Mouse (Mus musculus) heart, embryonic 11.5 days (tissue): ENCODE data around the gene Olfr828. TPM values are rescaled to one million over a fixed set of nuclear protein-coding genes. Genes with fewer than 3 reads are reported as not detected.

ENCODE experiments used
- ATAC-seq: fragments of 200-750 bp; cut with Nextera tagmentation; replicated peaks from 2 replicates; pipeline ENCODE4 v1.8.0; 2017; ENCODE audit warnings: moderate library complexity; ENCODE audit not compliant: insufficient number of reproducible peaks, low FRiP score, low TSS enrichment
- H3K27ac ChIP-seq: fragments of 300-500 bp; sonication (generic); 2 replicates; pipeline ENCODE4 v1.5.1; 2014; ENCODE audit warnings: mild to moderate bottlenecking, low read depth, low read length
- H3K27me3 ChIP-seq: fragments of 300-500 bp; sonication (generic); 2 replicates; pipeline ENCODE4 v1.6.1; 2014; ENCODE audit warnings: mild to moderate bottlenecking, low read length, mixed read lengths; ENCODE audit not compliant: control insufficient read depth, insufficient read depth
- H3K36me3 ChIP-seq: fragments of 300-500 bp; sonication (generic); 2 replicates; pipeline ENCODE4 v1.6.1; 2014; ENCODE audit warnings: mild to moderate bottlenecking, low read length, moderate library complexity, mixed read lengths; ENCODE audit not compliant: control insufficient read depth, insufficient read depth
- H3K4me1 ChIP-seq: fragments of 300-500 bp; sonication (generic); 2 replicates; pipeline ENCODE4 v1.6.1; 2014; ENCODE audit warnings: low read length; ENCODE audit not compliant: control insufficient read depth, insufficient read depth
- H3K4me2 ChIP-seq: fragments of 300-500 bp; sonication (generic); 2 replicates; pipeline ENCODE4 v1.6.1; 2014; ENCODE audit warnings: mild to moderate bottlenecking, moderate library complexity
- H3K4me3 ChIP-seq: fragments of 300-500 bp; sonication (generic); 2 replicates; pipeline ENCODE4 v1.5.1; 2014; ENCODE audit warnings: low read depth, low read length
- H3K9ac ChIP-seq: fragments of 300-500 bp; sonication (generic); 2 replicates; pipeline ENCODE4 v1.6.1; 2014; ENCODE audit warnings: mild to moderate bottlenecking, low read depth, low read length, moderate library complexity
- H3K9me3 ChIP-seq: fragments of 300-500 bp; sonication (generic); replicated peaks from 2 replicates; pipeline ENCODE4 v1.6.1; 2016; ENCODE audit warnings: low read length; ENCODE audit not compliant: control insufficient read depth
- WGBS: fragments of 180-500 bp; shearing (Covaris S2); extraction: QIAGEN DNeasy Blood & Tissue Kit; methylation state at CpG from one replicate; pipeline ENCODE4 v1.1.7; 2014; ENCODE audit not compliant: insufficient replicate concordance; 5-methylcytosine and 5-hydroxymethylcytosine counted together
- polyA plus RNA-seq: library from polyadenylated mRNA; unstranded; fragments of >200 nt; fragmentation: Nextera tagmentation; extraction: Ambion mirVana; gene quantifications from 2 replicates; pipeline ENCODE4 v1.2.1, GENCODE M21; 2014

The Olfr828 gene
- polyA plus RNA-seq, result not detected in 2 replicates

DNA sequence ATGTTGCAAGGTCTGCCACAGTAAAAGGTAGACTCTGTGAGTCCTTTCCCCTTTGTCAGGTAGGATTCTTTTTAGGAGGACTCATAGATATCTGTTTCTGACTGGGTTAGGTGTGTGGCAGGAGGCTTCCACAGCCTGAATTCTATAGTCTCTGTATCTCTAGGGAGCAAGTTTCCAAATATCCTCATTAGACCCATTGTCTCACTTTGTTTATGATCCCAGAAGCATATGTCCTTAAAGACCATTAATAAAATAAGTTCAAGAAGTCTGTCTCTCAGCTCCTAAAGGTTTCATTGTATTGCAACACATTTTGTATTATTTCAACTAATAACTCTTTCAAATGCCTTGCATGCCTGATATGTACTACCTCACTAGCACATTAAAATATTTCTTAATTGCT is at the start of gene Olfr828:
Gene Olfr828, minus strand, starts transcription at position 101 of the 400 bp plus-strand sequence.
- H3K4me1 ChIP-seq, result no peaks in the 10 kb centered on the region
- no peak within 1 kb of the TSS for H3K4me3 ChIP-seq
- no peak within 1 kb of the TSS for H3K27ac ChIP-seq
- no peaks in the 10 kb centered on the region for H3K9me3 ChIP-seq
- H3K9ac ChIP-seq, result no peak within 1 kb of the TSS
- ATAC-seq, result no peak
- H3K36me3 ChIP-seq, result no peaks in the 10 kb centered on the region
- no peaks in the 10 kb centered on the region for H3K27me3 ChIP-seq
- no peak within 1 kb of the TSS for H3K4me2 ChIP-seq

DNA sequence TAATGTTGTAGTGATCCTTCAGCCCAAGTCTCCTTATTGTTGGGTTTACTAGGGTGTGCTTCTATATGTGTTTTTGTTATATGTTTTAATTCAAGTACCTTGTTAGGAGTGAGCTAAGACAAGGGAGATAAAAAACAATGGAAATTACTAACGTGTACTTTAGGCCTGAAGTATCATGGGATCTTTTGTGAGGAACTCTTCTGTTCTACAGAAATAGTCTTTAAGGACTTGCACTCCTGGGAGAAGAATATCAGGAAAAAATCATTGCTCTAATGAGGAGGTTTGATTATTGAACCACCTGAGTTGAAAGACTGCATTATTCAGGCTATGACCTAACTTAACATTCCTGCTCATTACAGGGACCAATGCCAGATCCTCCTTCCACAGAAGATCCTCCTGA is 35.3 kb upstream of the Olfr828 start, which contains the start of gene Olfr829:
Gene Olfr829, plus strand, starts transcription at position 301 of the 400 bp plus-strand sequence.
- ATAC-seq, result no peak
- Histone ChIP-seq H3K4me2 (no peak within 1 kb of the TSS), H3K4me3 (no peak within 1 kb of the TSS), H3K27me3 (no peaks in the 10 kb centered on the region), H3K9me3 (no peaks in the 10 kb centered on the region), H3K9ac (no peak within 1 kb of the TSS), H3K27ac (no peak within 1 kb of the TSS), H3K36me3 (no peaks in the 10 kb centered on the region), H3K4me1 (no peaks in the 10 kb centered on the region)
- WGBS, result 69% methylated on average over 1 of the region's 1 CpGs

DNA sequence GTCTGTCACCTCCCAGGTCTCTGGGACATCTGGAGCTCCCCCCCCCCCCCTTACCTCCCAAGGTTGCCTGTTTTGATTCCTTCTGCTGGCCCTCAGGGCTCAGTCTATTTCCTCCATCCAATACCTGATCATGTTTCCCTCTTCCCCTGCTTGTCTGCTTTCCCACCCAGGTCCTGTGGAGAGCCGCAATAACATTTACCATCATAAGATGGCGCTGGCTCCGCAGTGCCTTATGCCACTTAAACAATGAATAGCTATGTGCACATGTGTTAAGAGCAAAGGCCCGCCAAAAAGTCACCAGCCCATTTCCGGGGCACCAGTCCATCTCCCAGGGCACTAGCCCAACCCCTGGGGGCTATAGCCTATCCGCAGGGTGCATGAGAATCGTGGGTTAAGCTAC is 34.0 kb downstream of the Olfr828 start:
- Histone ChIP-seq H3K4me3 (no peak overlapping the region), H3K9me3 (no peaks in the 10 kb centered on the region), H3K27me3 (no peaks in the 10 kb centered on the region), H3K27ac (no peak overlapping the region), H3K9ac (no peak overlapping the region), H3K36me3 (no peaks in the 10 kb centered on the region), H3K4me1 (no peaks in the 10 kb centered on the region), H3K4me2 (no peak overlapping the region)
- WGBS, result 57% methylated on average over 7 of the region's 7 CpGs
- no peak for ATAC-seq

DNA sequence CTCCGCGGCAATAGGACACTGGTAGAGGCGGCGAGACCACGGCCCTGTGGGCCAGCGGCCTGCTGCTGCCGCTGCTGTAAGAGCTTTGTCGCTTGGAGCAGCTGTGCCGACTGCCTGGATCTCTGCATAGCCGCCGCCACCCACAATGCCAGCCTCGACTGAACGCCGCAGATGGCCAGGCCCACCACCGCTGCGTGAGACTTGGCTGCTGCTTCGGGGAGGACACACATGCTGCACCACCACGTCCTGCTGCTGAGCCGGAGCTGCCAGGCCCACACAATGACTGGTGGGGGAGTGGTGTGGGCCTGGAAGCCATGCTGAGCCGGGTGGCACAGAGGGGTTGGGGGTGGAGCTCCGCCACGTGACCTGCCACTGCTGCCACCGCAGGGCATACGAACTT is 39.9 kb downstream of the Olfr828 start:
- Histone ChIP-seq H3K4me1 (no peaks in the 10 kb centered on the region), H3K36me3 (no peaks in the 10 kb centered on the region), H3K4me2 (no peak overlapping the region), H3K27ac (no peak overlapping the region), H3K27me3 (no peaks in the 10 kb centered on the region), H3K9me3 (no peaks in the 10 kb centered on the region), H3K9ac (no peak overlapping the region), H3K4me3 (no peak overlapping the region)
- no peak; the same call in 1 of the 2 replicates for ATAC-seq
- WGBS, result 61% methylated on average over 24 of the region's 24 CpGs

DNA sequence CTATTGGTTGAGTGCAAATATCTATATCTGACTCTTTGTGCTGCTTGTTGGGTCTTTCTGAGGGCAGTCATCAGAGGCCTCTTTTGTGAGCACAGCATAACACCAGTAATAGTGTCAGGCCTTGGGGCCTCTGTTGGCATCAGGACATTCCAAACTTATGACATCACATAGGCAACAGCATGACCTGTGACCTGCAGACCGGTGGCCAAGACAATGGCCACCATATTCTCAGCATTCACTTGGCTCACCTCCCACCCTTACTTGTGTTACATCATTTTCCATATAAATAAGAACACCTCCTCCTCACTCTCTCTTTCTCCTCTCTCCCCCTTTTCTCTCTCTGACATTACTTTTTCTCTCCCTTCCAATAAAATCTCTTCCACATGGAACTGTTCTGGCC is 40.3 kb downstream of the Olfr828 start:
- 75% methylated on average over 1 of the region's 1 CpGs for whole genome bisulfite sequencing
- no peak overlapping the region for H3K27ac ChIP-seq
- no peak overlapping the region for H3K4me3 ChIP-seq
- H3K36me3 ChIP-seq, result no peaks in the 10 kb centered on the region
- H3K9ac ChIP-seq, result no peak overlapping the region
- no peaks in the 10 kb centered on the region for H3K27me3 ChIP-seq
- H3K4me1 ChIP-seq, result no peaks in the 10 kb centered on the region
- H3K4me2 ChIP-seq, result no peak overlapping the region
- ATAC-seq, result no peak
- H3K9me3 ChIP-seq, result no peaks in the 10 kb centered on the region

Other genes with a start within 250 kb of the Olfr828 start
- 1.0 and 2.4 TPM in 2 replicates for gene Muc16, start 145.0 kb downstream of the Olfr828 start, polyA plus RNA-seq
- gene Olfr24, start 55.5 kb downstream of the Olfr828 start, polyA plus RNA-seq, result not detected in 2 replicates
- not detected in 2 replicates for gene Olfr829, start 35.4 kb upstream of the Olfr828 start, polyA plus RNA-seq
- not detected in 2 replicates for gene Olfr830, start 55.2 kb upstream of the Olfr828 start, polyA plus RNA-seq
- gene Olfr832, start 117.6 kb upstream of the Olfr828 start, polyA plus RNA-seq, result not detected in 2 replicates
- gene Olfr834, start 168.5 kb upstream of the Olfr828 start, polyA plus RNA-seq, result not detected in 2 replicates
- gene Olfr835, start 213.2 kb upstream of the Olfr828 start, polyA plus RNA-seq, result not detected in 2 replicates